14 mouse cellular contexts compared by ENCODE assay signal in the genomic region with DNA sequence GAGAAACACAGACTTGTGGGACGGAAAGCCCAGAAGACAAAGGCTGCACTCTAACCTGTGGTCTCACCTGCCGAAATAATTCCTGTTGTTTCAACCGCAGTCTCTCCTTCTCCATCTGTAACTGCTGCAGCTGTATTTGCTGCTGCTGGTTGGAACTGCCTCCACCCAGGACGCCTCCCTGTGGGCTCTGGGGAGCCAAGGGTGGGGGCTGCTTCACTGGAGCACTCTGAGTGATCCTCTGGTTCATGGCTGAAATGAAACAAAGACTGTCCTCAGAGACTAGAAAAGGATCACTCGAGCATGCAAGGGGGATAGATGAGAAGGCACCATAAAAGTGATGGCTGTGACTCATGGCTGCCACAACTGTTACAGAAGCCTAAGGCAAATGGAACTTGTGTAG. TPM values are rescaled to one million over a fixed set of nuclear protein-coding genes. Genes with fewer than 3 reads are reported as not detected.
A peak's percentile ranks its signal among the peaks of the same experiment; 100 is the strongest.
DNase-seq lines count a peak whose midpoint lies in the region; ATAC-seq and TF ChIP-seq lines count a peak whose summit lies in the region.
"Had no signal": no experiment of that assay in that cellular context is flagged by ENCODE, and none has a peak within 500 bp of the region (broad histone marks: within the 10 kb centered on the region; RNA-seq: fewer than 3 reads in every experiment).

No protein-coding gene starts in this region.

- H3K4me3 ChIP-seq in intestine, embryonic 16.5 days (ENCODE audit: low read length), result no peak overlapping the region
- H3K4me3 ChIP-seq in intestine, embryonic 15.5 days (replicated peaks), result no peak overlapping the region
- H3K4me3 ChIP-seq in CH12.LX (replicated peaks in 1 of 3; ENCODE audit: low read depth in 2 of 3, low read length in 2 of 3, poor library complexity in 1 of 3), result no peak overlapping the region
- no peak overlapping the region for H3K4me3 ChIP-seq in neural tube, embryonic 12.5 days
- H3K4me3 ChIP-seq: forebrain, embryonic 15.5 days had no signal

- peak; percentile 3 for DNase-seq in CH12.LX (ENCODE audit: extremely low read depth)
- DNase-seq in brain, embryonic 14.5 days (ENCODE audit: low read depth), result peak; percentile 10
- DNase-seq in adrenal gland, adult 2 months, result no peak
- DNase-seq: adrenal gland, adult 8-10 months; cerebellum, adult 9-10 months; embryo, embryonic 11 days; heart, postnatal 10 days; kidney, adult 9 months; lung, postnatal 14 days had no signal

- ATAC-seq in intestine, embryonic 16.5 days, result peak; percentile 31; the same call in 1 of the 2 replicates
- no peak for ATAC-seq in intestine, embryonic 15.5 days
- ATAC-seq in neural tube, embryonic 12.5 days (ENCODE audit: low FRiP score, low read depth), result peak; percentile 78
- no peak for ATAC-seq in monocyte, adult 5-6 weeks (replicated peaks; ENCODE audit: insufficient number of reproducible peaks, low FRiP score, low TSS enrichment, poor library complexity, severe bottlenecking)
- ATAC-seq: forebrain, embryonic 15.5 days had no signal

- dilution Hi-C loops in CH12.LX (cut with MboI; ENCODE audit: extremely low pct_ligation_motif_present, extremely low pct_unique_long_range_greater_than_20kb, low sequenced_read_pairs), result no loop called here

- H3K36me3 ChIP-seq in intestine, embryonic 16.5 days (ENCODE audit: control insufficient read depth, insufficient read depth, low read length), result peaks cover 18% of the 10 kb centered on the region; the same call in 1 of the 2 replicates
- peaks cover 28% of the 10 kb centered on the region for H3K36me3 ChIP-seq in intestine, embryonic 15.5 days
- no peaks in the 10 kb centered on the region for H3K36me3 ChIP-seq in CH12.LX (replicated peaks in 1 of 2; ENCODE audit: control insufficient read depth in 1 of 2, insufficient read depth in 1 of 2, low read length in 1 of 2)
- H3K36me3 ChIP-seq in neural tube, embryonic 12.5 days, result peaks cover 20% of the 10 kb centered on the region
- H3K36me3 ChIP-seq: forebrain, embryonic 15.5 days had no signal

- no peaks in the 10 kb centered on the region for H3K27me3 ChIP-seq in intestine, embryonic 16.5 days (replicated peaks; ENCODE audit: control insufficient read depth, insufficient read depth, low read length)
- no peaks in the 10 kb centered on the region for H3K27me3 ChIP-seq in intestine, embryonic 15.5 days (replicated peaks)
- H3K27me3 ChIP-seq in CH12.LX (replicated peaks), result no peaks in the 10 kb centered on the region
- H3K27me3 ChIP-seq in neural tube, embryonic 12.5 days (replicated peaks), result no peaks in the 10 kb centered on the region
- H3K27me3 ChIP-seq: forebrain, embryonic 15.5 days had no signal

- H3K79me2 ChIP-seq in CH12.LX (replicated peaks; ENCODE audit: control insufficient read depth, extremely low read depth, insufficient read depth, poor library complexity, severe bottlenecking), result no peaks in the 10 kb centered on the region

- no peaks in the 10 kb centered on the region for H3K4me1 ChIP-seq in intestine, embryonic 16.5 days (ENCODE audit: control insufficient read depth, insufficient read depth, low read length)
- H3K4me1 ChIP-seq in intestine, embryonic 15.5 days (replicated peaks), result no peaks in the 10 kb centered on the region
- H3K4me1 ChIP-seq in CH12.LX (ENCODE audit: control insufficient read depth in 1 of 2, insufficient read depth in 2 of 2), result no peaks in the 10 kb centered on the region
- no peaks in the 10 kb centered on the region for H3K4me1 ChIP-seq in neural tube, embryonic 12.5 days

- 87% methylated on average over 5 of the region's 5 CpGs for WGBS in intestine, embryonic 16.5 days
- WGBS in intestine, embryonic 15.5 days, result 91% methylated on average over 5 of the region's 5 CpGs
- 62% methylated on average over 5 of the region's 5 CpGs for WGBS in neural tube, embryonic 12.5 days

- in situ Hi-C loops in CH12.LX (cut with MboI; ENCODE audit: low pct_ligation_motif_present, low pct_unique_long_range_greater_than_20kb, low sequenced_read_pairs), result no loop called here

- no peak for TF ChIP-seq EP300 in CH12.LX (IDR thresholded peaks at IDR 0.05; ENCODE audit: low read length)

- no peak overlapping the region for H3K27ac ChIP-seq in intestine, embryonic 16.5 days (ENCODE audit: low read length)
- H3K27ac ChIP-seq in intestine, embryonic 15.5 days, result no peak overlapping the region
- H3K27ac ChIP-seq in CH12.LX (ENCODE audit: insufficient read depth, low read depth), result no peak overlapping the region
- no peak overlapping the region for H3K27ac ChIP-seq in neural tube, embryonic 12.5 days
- H3K27ac ChIP-seq: forebrain, embryonic 15.5 days had no signal

- H3K9ac ChIP-seq in intestine, embryonic 16.5 days (ENCODE audit: low read depth, low read length), result no peak overlapping the region
- no peak overlapping the region for H3K9ac ChIP-seq in intestine, embryonic 15.5 days
- H3K9ac ChIP-seq in CH12.LX (ENCODE audit: insufficient read depth, low read depth), result no peak overlapping the region
- H3K9ac ChIP-seq in neural tube, embryonic 12.5 days, result no peak overlapping the region
- H3K9ac ChIP-seq: forebrain, embryonic 15.5 days had no signal

- TF ChIP-seq CTCF in CH12.LX (conservative IDR thresholded peaks at IDR 0.05 in 1 of 2, IDR thresholded peaks at IDR 0.05 in 1 of 2; ENCODE audit: low read depth in 2 of 2, low read length in 2 of 2), result no peak
- TF ChIP-seq CTCF in brain, embryonic 14.5 days (IDR thresholded peaks at IDR 0.05; ENCODE audit: borderline replicate concordance, extremely low read depth, insufficient read depth, insufficient read length), result no peak

- no peak overlapping the region for H3K4me2 ChIP-seq in intestine, embryonic 16.5 days (ENCODE audit: low read depth, low read length)
- no peak overlapping the region for H3K4me2 ChIP-seq in intestine, embryonic 15.5 days (replicated peaks)
- H3K4me2 ChIP-seq in CH12.LX (ENCODE audit: insufficient read depth, low read depth, poor library complexity, severe bottlenecking), result no peak overlapping the region
- no peak overlapping the region for H3K4me2 ChIP-seq in neural tube, embryonic 12.5 days (replicated peaks)
- H3K4me2 ChIP-seq: forebrain, embryonic 15.5 days had no signal

- no peak for TF ChIP-seq RAD21 in CH12.LX (IDR thresholded peaks at IDR 0.05; ENCODE audit: low read depth, low read length)

- no peaks in the 10 kb centered on the region for H3K9me3 ChIP-seq in intestine, embryonic 16.5 days (ENCODE audit: control insufficient read depth, low read length)
- H3K9me3 ChIP-seq in intestine, embryonic 15.5 days, result no peaks in the 10 kb centered on the region
- no peaks in the 10 kb centered on the region for H3K9me3 ChIP-seq in CH12.LX (replicated peaks; ENCODE audit: low read length)
- no peaks in the 10 kb centered on the region for H3K9me3 ChIP-seq in neural tube, embryonic 12.5 days
- H3K9me3 ChIP-seq: forebrain, embryonic 15.5 days had no signal

- TF ChIP-seq POLR2A in CH12.LX (IDR thresholded peaks at IDR 0.05; ENCODE audit: low read depth, low read length), result no peak
- TF ChIP-seq POLR2A in brain, embryonic 14.5 days (IDR thresholded peaks at IDR 0.05; ENCODE audit: borderline replicate concordance, extremely low read depth, insufficient read depth, insufficient read length, poor library complexity, severe bottlenecking), result no peak

TF ChIP-seq in CH12.LX, 34 proteins besides CTCF, POLR2A, EP300 and RAD21:
- TF ChIP-seq PAX5 (IDR thresholded peaks at IDR 0.05; ENCODE audit: low read length) (no peak), USF1 (IDR thresholded peaks at IDR 0.05; ENCODE audit: low read depth, low read length) (no peak), ELF1 (IDR thresholded peaks at IDR 0.05; ENCODE audit: low read depth, low read length) (no peak)

RNA-seq across cellular contexts. Expression of a gene that starts 51.5 kb away (rescaled TPM):
- polyA plus RNA-seq in intestine, embryonic 16.5 days (2015; fragmentation: Nextera tagmentation; extraction: Ambion mirVana), result 13.2 and 18.3 TPM in 2 replicates
- 25.3 and 25.9 TPM in 2 replicates for polyA plus RNA-seq in intestine, embryonic 15.5 days (2015; fragmentation: Nextera tagmentation; extraction: Ambion mirVana)
- total RNA-seq in CH12.LX (2012; rRNA removed), result not detected in 2 replicates
- total RNA-seq in CH12.LX (2014; rRNA removed), result not detected in 2 replicates
- polyA plus RNA-seq in CH12.LX (2012; ENCODE audit: insufficient read length, low read depth), result 0.05 and 0.06 TPM in 2 replicates
- polyA plus RNA-seq in brain, embryonic 14.5 days (2012; rRNA removed), result 13.5 and 22.2 TPM in 2 replicates
- 27.5 and 30.3 TPM in 2 replicates for polyA plus RNA-seq in neural tube, embryonic 12.5 days (2016; fragmentation: Nextera tagmentation; extraction: Ambion mirVana)
- 10 to 100 TPM; 62.5 to 71.6 TPM for total RNA-seq in adrenal gland, adult 2 months (2021)
- 85.9 and 98.1 TPM in 2 replicates for polyA plus RNA-seq in adrenal gland, adult 2 months (2012; rRNA removed)
- 0.78 to 2.3 TPM in 2 of 3 replicates, not detected in the other for total RNA-seq in monocyte, adult 5-6 weeks (2017)

Comparison
In these comparisons a context has a peak if more than half of its experiments do, and no peak if none do; other contexts are left out.
1. ATAC-seq: peak in intestine, embryonic 16.5 days (single experiment) and neural tube, embryonic 12.5 days (single experiment); none in intestine, embryonic 15.5 days (single experiment) and monocyte, adult 5-6 weeks (single experiment).
2. RNA of a gene that starts 51.5 kb away (polyA plus RNA-seq): 85.9 to 98.1 TPM in adrenal gland, adult 2 months, 27.5 to 30.3 TPM in neural tube, embryonic 12.5 days, 25.3 to 25.9 TPM in intestine, embryonic 15.5 days, 13.5 to 22.2 TPM in brain, embryonic 14.5 days and 13.2 to 18.3 TPM in intestine, embryonic 16.5 days; 0.05 to 0.06 TPM in CH12.LX; every median in the first group is over 10 times any median in the second.